Comparison of ENCODE assay signal across 8 mouse cellular contexts in the genomic region with DNA sequence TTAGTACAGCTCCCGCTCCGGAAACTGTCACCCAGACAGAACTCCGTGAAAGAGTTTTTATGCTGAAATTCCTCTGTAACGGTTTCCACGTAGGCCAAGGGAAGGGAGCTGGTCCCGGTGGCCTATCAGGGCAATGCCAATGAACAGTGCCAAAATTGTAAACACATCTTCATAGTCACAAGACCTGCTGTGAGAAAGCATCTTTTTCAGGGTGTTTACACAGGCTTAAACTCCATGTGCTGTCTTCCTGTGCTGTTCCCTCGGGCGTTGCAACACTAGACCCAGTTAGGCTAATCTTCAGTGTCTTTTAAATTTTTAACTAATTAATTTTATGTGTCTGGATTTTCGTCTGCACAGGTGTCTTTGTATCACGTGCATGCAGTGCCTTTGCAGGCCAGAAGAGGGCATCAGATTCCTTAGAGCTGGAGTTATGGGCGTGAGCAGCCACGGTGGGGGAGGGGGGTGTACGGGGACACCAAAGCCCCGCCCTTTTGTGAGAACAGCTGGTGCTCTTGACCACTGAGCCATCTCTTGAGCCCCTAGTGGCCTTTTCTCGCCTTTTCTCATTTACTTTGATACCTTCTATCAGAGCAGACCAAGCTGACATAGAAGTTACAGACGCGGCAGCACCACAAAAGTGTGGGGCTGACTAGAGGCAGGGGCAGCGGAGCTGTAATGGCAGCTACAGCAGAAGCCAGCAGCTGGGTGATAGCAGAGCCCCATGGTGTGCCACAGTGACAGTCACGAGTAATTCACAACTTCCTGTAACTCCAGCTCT. TPM values are rescaled to one million over a fixed set of nuclear protein-coding genes. Genes with fewer than 3 reads are reported as not detected.
DNase-seq lines count a peak whose midpoint lies in the region; ATAC-seq and TF ChIP-seq lines count a peak whose summit lies in the region.

No protein-coding gene starts in this region.

- TF ChIP-seq CTCF in midbrain, postnatal 0 days (IDR thresholded peaks at IDR 0.05), result peak; percentile 89

- no peaks in the 10 kb centered on the region for H3K36me3 ChIP-seq in embryonic facial prominence, embryonic 10.5 days (replicated peaks)
- no peaks in the 10 kb centered on the region for H3K36me3 ChIP-seq in kidney, embryonic 14.5 days (ENCODE audit: control insufficient read depth, insufficient read depth, low read length)
- H3K36me3 ChIP-seq in limb, embryonic 15.5 days, result no peaks in the 10 kb centered on the region
- no peaks in the 10 kb centered on the region for H3K36me3 ChIP-seq in midbrain, postnatal 0 days (ENCODE audit: insufficient read depth, low read length)

- peak; percentile 10 to 68 for DNase-seq in frontal cortex, adult 2 months (ENCODE audit: extremely low spot score in 1 of 2, low spot score in 1 of 2)
- peak; percentile 86 for DNase-seq in embryonic facial prominence, embryonic 10.5 days (ENCODE audit: low spot score)
- DNase-seq in heart, adult 8-10 months (ENCODE audit: low spot score), result peak; percentile 31
- DNase-seq in midbrain, postnatal 0 days (ENCODE audit: low spot score), result peak; percentile 85
- DNase-seq in spleen, postnatal 14 days (ENCODE audit: low spot score in 2 of 2), result peak; percentile 53 to 69

- H3K27ac ChIP-seq in embryonic facial prominence, embryonic 10.5 days (replicated peaks), result no peak overlapping the region
- no peak overlapping the region for H3K27ac ChIP-seq in kidney, embryonic 14.5 days (ENCODE audit: low read depth, low read length)
- H3K27ac ChIP-seq in limb, embryonic 15.5 days, result no peak overlapping the region
- H3K27ac ChIP-seq in midbrain, postnatal 0 days (ENCODE audit: low read depth, low read length), result 0 out of 2 replicates have a peak overlapping the region, but pooled peaks have one; percentile 6

- 24% methylated on average over 19 of the region's 19 CpGs for WGBS in embryonic facial prominence, embryonic 10.5 days
- 17% methylated on average over 19 of the region's 19 CpGs for WGBS in kidney, embryonic 14.5 days
- WGBS in limb, embryonic 15.5 days, result 15% methylated on average over 19 of the region's 19 CpGs
- WGBS in midbrain, postnatal 0 days, result 19% methylated on average over 19 of the region's 19 CpGs

- peak overlapping the region; percentile 43 for H3K4me3 ChIP-seq in embryonic facial prominence, embryonic 10.5 days
- H3K4me3 ChIP-seq in kidney, embryonic 14.5 days (ENCODE audit: low read length), result peak overlapping the region; percentile 18; the same call in 1 of the 2 replicates
- peak overlapping the region; percentile 32 for H3K4me3 ChIP-seq in limb, embryonic 15.5 days
- H3K4me3 ChIP-seq in midbrain, postnatal 0 days (ENCODE audit: low read depth, low read length), result peak overlapping the region; percentile 26

- no peaks in the 10 kb centered on the region for H3K9me3 ChIP-seq in embryonic facial prominence, embryonic 10.5 days
- no peaks in the 10 kb centered on the region for H3K9me3 ChIP-seq in kidney, embryonic 14.5 days (ENCODE audit: control insufficient read depth, low read length)
- H3K9me3 ChIP-seq in limb, embryonic 15.5 days, result no peaks in the 10 kb centered on the region
- H3K9me3 ChIP-seq in midbrain, postnatal 0 days (ENCODE audit: low read length), result no peaks in the 10 kb centered on the region

- H3K9ac ChIP-seq in kidney, embryonic 14.5 days (ENCODE audit: low read depth, low read length), result no peak overlapping the region
- no peak overlapping the region for H3K9ac ChIP-seq in limb, embryonic 15.5 days
- 0 out of 2 replicates have a peak overlapping the region, but pooled peaks have one; percentile 37 for H3K9ac ChIP-seq in midbrain, postnatal 0 days (replicated peaks; ENCODE audit: low read length, poor library complexity, severe bottlenecking)

- H3K4me1 ChIP-seq in embryonic facial prominence, embryonic 10.5 days, result peaks cover 14% of the 10 kb centered on the region
- peaks cover 9% of the 10 kb centered on the region for H3K4me1 ChIP-seq in kidney, embryonic 14.5 days (ENCODE audit: control insufficient read depth, insufficient read depth, low read length)
- H3K4me1 ChIP-seq in limb, embryonic 15.5 days, result peaks cover 9% of the 10 kb centered on the region
- H3K4me1 ChIP-seq in midbrain, postnatal 0 days (ENCODE audit: insufficient read depth, low read length), result no peaks in the 10 kb centered on the region

- H3K4me2 ChIP-seq in kidney, embryonic 14.5 days (replicated peaks; ENCODE audit: low read depth, low read length), result peak overlapping the region; percentile 38
- H3K4me2 ChIP-seq in limb, embryonic 15.5 days, result peak overlapping the region; percentile 53
- H3K4me2 ChIP-seq in midbrain, postnatal 0 days (ENCODE audit: low read depth, low read length, poor library complexity, severe bottlenecking), result peak overlapping the region; percentile 48

- ATAC-seq in frontal cortex, adult (ENCODE audit: low TSS enrichment), result no peak
- peak; percentile 91 for ATAC-seq in kidney, embryonic 14.5 days (ENCODE audit: low FRiP score, low TSS enrichment)
- ATAC-seq in limb, embryonic 15.5 days (ENCODE audit: insufficient number of reproducible peaks, low FRiP score, low TSS enrichment, low read depth), result no peak
- peak; percentile 80 for ATAC-seq in midbrain, postnatal 0 days (ENCODE audit: low FRiP score)

- H3K27me3 ChIP-seq in embryonic facial prominence, embryonic 10.5 days (replicated peaks; ENCODE audit: low read depth, poor library complexity, severe bottlenecking), result no peaks in the 10 kb centered on the region
- no peaks in the 10 kb centered on the region for H3K27me3 ChIP-seq in kidney, embryonic 14.5 days (ENCODE audit: control insufficient read depth, insufficient read depth, low read length)
- H3K27me3 ChIP-seq in limb, embryonic 15.5 days, result no peaks in the 10 kb centered on the region
- no peaks in the 10 kb centered on the region for H3K27me3 ChIP-seq in midbrain, postnatal 0 days (ENCODE audit: insufficient read depth, low read length)

RNA-seq across cellular contexts. Expression of a gene that starts 5.2 kb away (rescaled TPM):
- not detected in 2 replicates for polyA plus RNA-seq in frontal cortex, adult 2 months (2012; rRNA removed)
- polyA plus RNA-seq in embryonic facial prominence, embryonic 10.5 days (2016; fragmentation: Nextera tagmentation; extraction: Ambion mirVana), result not detected in 2 replicates
- total RNA-seq in heart, adult 8-10 months (2022), result not detected
- polyA plus RNA-seq in kidney, embryonic 14.5 days (2014; fragmentation: Nextera tagmentation; extraction: Ambion mirVana), result not detected in 2 replicates
- polyA plus RNA-seq in limb, embryonic 15.5 days (2015; fragmentation: Nextera tagmentation; extraction: Ambion mirVana), result not detected in 2 replicates
- total RNA-seq in midbrain, postnatal 0 days (2014; rRNA removed), result not detected in 2 replicates
- not detected in 2 replicates for polyA plus RNA-seq in midbrain, postnatal 0 days (2015; fragmentation: Nextera tagmentation; extraction: Ambion mirVana)

RNA-seq across cellular contexts. Expression of a gene that starts 5.9 kb away (rescaled TPM):
- polyA plus RNA-seq in frontal cortex, adult 2 months (2012; rRNA removed), result not detected in 2 replicates
- polyA plus RNA-seq in embryonic facial prominence, embryonic 10.5 days (2016; fragmentation: Nextera tagmentation; extraction: Ambion mirVana), result 0.14 TPM in 1 of 2 replicates, not detected in the other
- under 1 TPM in 1 of 4 experiments, not detected in 3; 0.24 TPM for total RNA-seq in heart, adult 8-10 months (2022)
- 0.54 and 0.93 TPM in 2 replicates for polyA plus RNA-seq in kidney, embryonic 14.5 days (2014; fragmentation: Nextera tagmentation; extraction: Ambion mirVana)
- 0.18 TPM in 1 of 2 replicates, not detected in the other for polyA plus RNA-seq in limb, embryonic 15.5 days (2015; fragmentation: Nextera tagmentation; extraction: Ambion mirVana)
- not detected in 2 replicates for total RNA-seq in midbrain, postnatal 0 days (2014; rRNA removed)
- not detected in 2 replicates for polyA plus RNA-seq in midbrain, postnatal 0 days (2015; fragmentation: Nextera tagmentation; extraction: Ambion mirVana)

RNA-seq across cellular contexts. Expression of a gene that starts 19.3 kb away (rescaled TPM):
- not detected in 2 replicates for polyA plus RNA-seq in frontal cortex, adult 2 months (2012; rRNA removed)
- polyA plus RNA-seq in embryonic facial prominence, embryonic 10.5 days (2016; fragmentation: Nextera tagmentation; extraction: Ambion mirVana), result not detected in 2 replicates
- not detected for total RNA-seq in heart, adult 8-10 months (2022)
- 1.1 and 1.4 TPM in 2 replicates for polyA plus RNA-seq in kidney, embryonic 14.5 days (2014; fragmentation: Nextera tagmentation; extraction: Ambion mirVana)
- not detected in 2 replicates for polyA plus RNA-seq in limb, embryonic 15.5 days (2015; fragmentation: Nextera tagmentation; extraction: Ambion mirVana)
- not detected in 2 replicates for total RNA-seq in midbrain, postnatal 0 days (2014; rRNA removed)
- polyA plus RNA-seq in midbrain, postnatal 0 days (2015; fragmentation: Nextera tagmentation; extraction: Ambion mirVana), result not detected in 2 replicates

RNA-seq across cellular contexts. Expression of a gene that starts 22.7 kb away (rescaled TPM):
- polyA plus RNA-seq in frontal cortex, adult 2 months (2012; rRNA removed), result not detected in 2 replicates
- not detected in 2 replicates for polyA plus RNA-seq in embryonic facial prominence, embryonic 10.5 days (2016; fragmentation: Nextera tagmentation; extraction: Ambion mirVana)
- total RNA-seq in heart, adult 8-10 months (2022), result not detected
- polyA plus RNA-seq in kidney, embryonic 14.5 days (2014; fragmentation: Nextera tagmentation; extraction: Ambion mirVana), result not detected in 2 replicates
- polyA plus RNA-seq in limb, embryonic 15.5 days (2015; fragmentation: Nextera tagmentation; extraction: Ambion mirVana), result not detected in 2 replicates
- total RNA-seq in midbrain, postnatal 0 days (2014; rRNA removed), result not detected in 2 replicates
- not detected in 2 replicates for polyA plus RNA-seq in midbrain, postnatal 0 days (2015; fragmentation: Nextera tagmentation; extraction: Ambion mirVana)

RNA-seq across cellular contexts. Expression of a gene that starts 23.2 kb away (rescaled TPM):
- not detected in 2 replicates for polyA plus RNA-seq in frontal cortex, adult 2 months (2012; rRNA removed)
- not detected in 2 replicates for polyA plus RNA-seq in embryonic facial prominence, embryonic 10.5 days (2016; fragmentation: Nextera tagmentation; extraction: Ambion mirVana)
- not detected for total RNA-seq in heart, adult 8-10 months (2022)
- not detected in 2 replicates for polyA plus RNA-seq in kidney, embryonic 14.5 days (2014; fragmentation: Nextera tagmentation; extraction: Ambion mirVana)
- not detected in 2 replicates for polyA plus RNA-seq in limb, embryonic 15.5 days (2015; fragmentation: Nextera tagmentation; extraction: Ambion mirVana)
- total RNA-seq in midbrain, postnatal 0 days (2014; rRNA removed), result 3.5 TPM in 1 of 2 replicates, not detected in the other
- polyA plus RNA-seq in midbrain, postnatal 0 days (2015; fragmentation: Nextera tagmentation; extraction: Ambion mirVana), result 0.38 and 0.42 TPM in 2 replicates

Comparison
In these comparisons a context has a peak if more than half of its experiments do, and no peak if none do; other contexts are left out.
1. DNase-seq: peak in every context shown above with its lines; median percentile 86 in embryonic facial prominence, embryonic 10.5 days; 85 in midbrain, postnatal 0 days; 61 in spleen, postnatal 14 days; 39 in frontal cortex, adult 2 months; 31 in heart, adult 8-10 months.
2. ATAC-seq: peak in kidney, embryonic 14.5 days (single experiment) and midbrain, postnatal 0 days (single experiment); none in frontal cortex, adult (single experiment) and limb, embryonic 15.5 days (single experiment).
3. Peak in every context shown above with its lines, with median percentiles within 50 percentile points of each other: H3K4me3 ChIP-seq and H3K4me2 ChIP-seq.